In the genomic region with DNA sequence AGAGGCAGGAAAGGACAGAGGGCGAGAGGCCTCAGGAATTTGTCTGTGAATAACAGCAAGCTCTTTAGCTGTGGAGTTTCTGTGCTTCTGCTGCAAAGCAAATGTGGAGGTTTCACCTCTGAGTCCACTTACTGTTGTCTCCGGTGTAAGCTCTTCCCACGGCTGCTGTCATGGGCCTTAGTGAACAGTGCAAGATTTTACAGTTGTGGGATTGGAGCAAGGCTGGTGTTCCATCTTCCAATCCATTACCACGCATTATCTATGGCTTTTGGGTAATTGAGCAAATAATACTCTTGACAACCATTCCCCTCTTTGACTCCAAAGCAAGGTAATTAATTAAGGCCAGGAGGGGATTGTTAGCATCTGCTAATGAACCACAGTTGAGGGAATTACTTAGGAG, we compare ENCODE assay signal across 27 mouse cellular contexts. TPM values are rescaled to one million over a fixed set of nuclear protein-coding genes. Genes with fewer than 3 reads are reported as not detected.
DNase-seq lines count a peak whose midpoint lies in the region; ATAC-seq and TF ChIP-seq lines count a peak whose summit lies in the region.
"Had no signal": no experiment of that assay in that cellular context is flagged by ENCODE, and none has a peak within 500 bp of the region (broad histone marks: within the 10 kb centered on the region; RNA-seq: fewer than 3 reads in every experiment).

No protein-coding gene starts in this region.

- H3K4me3 ChIP-seq in hindbrain, embryonic 14.5 days (replicated peaks; ENCODE audit: low read length): no peak overlapping the region
- H3K4me3 ChIP-seq in hindbrain, postnatal 0 days (ENCODE audit: low read length): no peak overlapping the region
- no peak overlapping the region for H3K4me3 ChIP-seq in neural tube, embryonic 14.5 days (ENCODE audit: low read depth, low read length)
- H3K4me3 ChIP-seq: embryonic facial prominence, embryonic 10.5 days; embryonic facial prominence, embryonic 13.5 days; erythroblast, embryonic 14.5 days; forebrain, embryonic 12.5 days; forebrain, embryonic 15.5 days; heart, adult 2 months had no signal

- H3K9me3 ChIP-seq in hindbrain, embryonic 14.5 days (ENCODE audit: control insufficient read depth, low read length): no peaks in the 10 kb centered on the region
- H3K9me3 ChIP-seq in hindbrain, postnatal 0 days (ENCODE audit: low read length): no peaks in the 10 kb centered on the region
- no peaks in the 10 kb centered on the region for H3K9me3 ChIP-seq in neural tube, embryonic 14.5 days (ENCODE audit: control insufficient read depth, low read length)
- H3K9me3 ChIP-seq: embryonic facial prominence, embryonic 10.5 days; embryonic facial prominence, embryonic 13.5 days; forebrain, embryonic 12.5 days; forebrain, embryonic 15.5 days had no signal

- no peak for TF ChIP-seq CTCF in hindbrain, postnatal 0 days (IDR thresholded peaks at IDR 0.05; ENCODE audit: low read depth)

- 60% methylated on average over 4 of the region's 4 CpGs for WGBS in hindbrain, embryonic 14.5 days
- 46% methylated on average over 4 of the region's 4 CpGs for WGBS in hindbrain, postnatal 0 days
- 59% methylated on average over 4 of the region's 4 CpGs for WGBS in neural tube, embryonic 14.5 days

- H3K27me3 ChIP-seq in hindbrain, embryonic 14.5 days (ENCODE audit: control insufficient read depth, insufficient read depth, low read length): no peaks in the 10 kb centered on the region
- H3K27me3 ChIP-seq in hindbrain, postnatal 0 days (ENCODE audit: insufficient read depth, low read length): no peaks in the 10 kb centered on the region
- no peaks in the 10 kb centered on the region for H3K27me3 ChIP-seq in neural tube, embryonic 14.5 days (ENCODE audit: control insufficient read depth, insufficient read depth, low read length)
- H3K27me3 ChIP-seq: embryonic facial prominence, embryonic 13.5 days; forebrain, embryonic 12.5 days; forebrain, embryonic 15.5 days had no signal

- ATAC-seq in hindbrain, embryonic 14.5 days (ENCODE audit: low FRiP score): peak; percentile 58; the same call in 1 of the 2 replicates
- no peak for ATAC-seq in hindbrain, postnatal 0 days
- peak; percentile 63; the same call in 1 of the 2 replicates for ATAC-seq in neural tube, embryonic 14.5 days (ENCODE audit: low read depth)
- ATAC-seq: activated CD4-positive, CD25-positive, alpha-beta regulatory T cell, adult 4 months; forebrain, embryonic 15.5 days; inflammation-experienced regulatory T-cells, adult 6 months had no signal

- H3K4me1 ChIP-seq in hindbrain, embryonic 14.5 days (replicated peaks; ENCODE audit: control insufficient read depth, insufficient read depth, low read length): no peaks in the 10 kb centered on the region
- no peaks in the 10 kb centered on the region for H3K4me1 ChIP-seq in hindbrain, postnatal 0 days (ENCODE audit: insufficient read depth, low read length)
- no peaks in the 10 kb centered on the region for H3K4me1 ChIP-seq in neural tube, embryonic 14.5 days (ENCODE audit: control insufficient read depth, insufficient read depth, low read length)
- H3K4me1 ChIP-seq: embryonic facial prominence, embryonic 10.5 days; embryonic facial prominence, embryonic 13.5 days; forebrain, embryonic 12.5 days; forebrain, embryonic 15.5 days had no signal

- no peaks in the 10 kb centered on the region for H3K36me3 ChIP-seq in hindbrain, embryonic 14.5 days (replicated peaks; ENCODE audit: control insufficient read depth, insufficient read depth)
- no peaks in the 10 kb centered on the region for H3K36me3 ChIP-seq in hindbrain, postnatal 0 days (ENCODE audit: insufficient read depth, low read length)
- no peaks in the 10 kb centered on the region for H3K36me3 ChIP-seq in neural tube, embryonic 14.5 days (ENCODE audit: control insufficient read depth, insufficient read depth, low read length)
- H3K36me3 ChIP-seq: embryonic facial prominence, embryonic 10.5 days; embryonic facial prominence, embryonic 13.5 days; forebrain, embryonic 12.5 days; forebrain, embryonic 15.5 days had no signal

- H3K27ac ChIP-seq in hindbrain, embryonic 14.5 days: no peak overlapping the region
- no peak overlapping the region for H3K27ac ChIP-seq in hindbrain, postnatal 0 days
- no peak overlapping the region for H3K27ac ChIP-seq in neural tube, embryonic 14.5 days (ENCODE audit: low read depth, low read length)
- H3K27ac ChIP-seq: embryonic facial prominence, embryonic 10.5 days; embryonic facial prominence, embryonic 13.5 days; forebrain, embryonic 12.5 days; forebrain, embryonic 15.5 days; heart, adult 2 months had no signal

- peak; percentile 15 for DNase-seq in heart, adult 11 months
- no peak for DNase-seq in heart, adult 8-10 months (ENCODE audit: low spot score)
- DNase-seq in hindbrain, embryonic 14.5 days (ENCODE audit: low spot score): no peak
- no peak for DNase-seq in hindbrain, postnatal 0 days (ENCODE audit: low spot score)
- DNase-seq in neural tube, embryonic 10.5 days (ENCODE audit: extremely low spot score, low spot score): no peak
- no peak for DNase-seq in layer of hippocampus, adult 11-12 months (ENCODE audit: low spot score)
- DNase-seq: adrenal gland, adult 8-10 months; adrenal gland, postnatal 25 days; cerebellum, adult 11-12 months; cerebellum, adult 8-10 months; cerebellum, postnatal 10 days; cerebellum, postnatal 36 days; embryo, embryonic 11 days; gastrocnemius, postnatal 25 days; heart, adult 2 months had no signal

- no peak overlapping the region for H3K4me2 ChIP-seq in hindbrain, embryonic 14.5 days (replicated peaks)
- no peak overlapping the region for H3K4me2 ChIP-seq in hindbrain, postnatal 0 days (ENCODE audit: low read depth, low read length)
- H3K4me2 ChIP-seq in neural tube, embryonic 14.5 days (ENCODE audit: low read depth, low read length): no peak overlapping the region
- H3K4me2 ChIP-seq: embryonic facial prominence, embryonic 13.5 days; forebrain, embryonic 12.5 days; forebrain, embryonic 15.5 days; heart, embryonic 11.5 days had no signal

- no peak overlapping the region for H3K9ac ChIP-seq in hindbrain, embryonic 14.5 days
- no peak overlapping the region for H3K9ac ChIP-seq in hindbrain, postnatal 0 days (replicated peaks; ENCODE audit: low read length)
- H3K9ac ChIP-seq in neural tube, embryonic 14.5 days (replicated peaks; ENCODE audit: low read depth, low read length): no peak overlapping the region
- H3K9ac ChIP-seq: embryonic facial prominence, embryonic 13.5 days; forebrain, embryonic 12.5 days; forebrain, embryonic 15.5 days had no signal

RNA-seq across cellular contexts. Expression of gene Arhgap11a, which starts 38.7 kb away (rescaled TPM):
- total RNA-seq in heart, adult 8-10 months (2022): 1 to 10 TPM; 1.1 to 2.0 (median 1.2) TPM
- polyA plus RNA-seq in hindbrain, embryonic 14.5 days (2014; fragmentation: Nextera tagmentation; extraction: Ambion mirVana): 1.1 TPM in 2 replicates
- total RNA-seq in hindbrain, postnatal 0 days (2014; rRNA removed): 1.8 and 2.2 TPM in 2 replicates
- polyA plus RNA-seq in hindbrain, postnatal 0 days (2015; fragmentation: Nextera tagmentation; extraction: Ambion mirVana): 6.5 and 6.7 TPM in 2 replicates
- polyA plus RNA-seq in neural tube, embryonic 14.5 days (2014; fragmentation: Nextera tagmentation; extraction: Ambion mirVana): 0.48 and 0.81 TPM in 2 replicates

RNA-seq across cellular contexts. Expression of gene Scg5, which starts 58.2 kb away (rescaled TPM):
- under 1 TPM in 1 of 4 experiments, not detected in 3; 0.35 TPM for total RNA-seq in heart, adult 8-10 months (2022)
- 240 and 244 TPM in 2 replicates for polyA plus RNA-seq in hindbrain, embryonic 14.5 days (2014; fragmentation: Nextera tagmentation; extraction: Ambion mirVana)
- 202 and 203 TPM in 2 replicates for total RNA-seq in hindbrain, postnatal 0 days (2014; rRNA removed)
- 348 and 362 TPM in 2 replicates for polyA plus RNA-seq in hindbrain, postnatal 0 days (2015; fragmentation: Nextera tagmentation; extraction: Ambion mirVana)
- polyA plus RNA-seq in neural tube, embryonic 14.5 days (2014; fragmentation: Nextera tagmentation; extraction: Ambion mirVana): 244 and 315 TPM in 2 replicates
- total RNA-seq: ES-E14; heart, postnatal 25 days; hematopoietic stem cell, adult 5-6 weeks had no signal
- polyA plus RNA-seq: heart, adult 2 months had no signal
